Mouse (Mus musculus): ENCODE measurements around the gene Gm13271. TPM values are rescaled to one million over a fixed set of nuclear protein-coding genes. Genes with fewer than 3 reads are reported as not detected.
A peak's percentile ranks its signal among the peaks of the same experiment; 100 is the strongest.
"Not testable (repeated sequence)": the region's sequence is repeated elsewhere in the genome, so short reads cannot be mapped to it uniquely, and the experiment has no call there.

The Gm13271 gene
- polyA plus RNA-seq, 1 experiment from 2014 or later: not detected

- Histone ChIP-seq H3K27ac (ENCODE audit: low read length) (no peak overlapping the region), H3K9ac (ENCODE audit: low read depth, low read length) (no peak overlapping the region), H3K27me3 (ENCODE audit: control insufficient read depth, insufficient read depth, low read depth, low read length) (no peaks in the 10 kb centered on the region), H3K4me1 (ENCODE audit: control insufficient read depth, low read depth, low read length) (no peaks in the 10 kb centered on the region; the same call in 1 of the 2 replicates), H3K9me3 (replicated peaks; ENCODE audit: control insufficient read depth, low read length) (no peaks in the 10 kb centered on the region), H3K36me3 (ENCODE audit: control insufficient read depth, insufficient read depth) (no peaks in the 10 kb centered on the region), H3K4me3 (ENCODE audit: low read depth, low read length) (no peak overlapping the region), H3K4me2 (ENCODE audit: low read depth, low read length) (no peak overlapping the region)
- WGBS (ENCODE audit: insufficient replicate concordance): 21% methylated on average over 6 of the region's 6 CpGs
- ATAC-seq (ENCODE audit: low read depth): no peak
These were observed 27.9 kb upstream of the Gm13271 start for GRCm38 (mm10) chr4:88726727-88727126.

- Histone ChIP-seq H3K36me3 (ENCODE audit: control insufficient read depth, insufficient read depth) (no peaks in the 10 kb centered on the region), H3K9me3 (replicated peaks; ENCODE audit: control insufficient read depth, low read length) (no peaks in the 10 kb centered on the region), H3K4me2 (ENCODE audit: low read depth, low read length) (no peak overlapping the region), H3K4me1 (ENCODE audit: control insufficient read depth, low read depth, low read length) (no peaks in the 10 kb centered on the region; the same call in 1 of the 2 replicates), H3K4me3 (ENCODE audit: low read depth, low read length) (no peak overlapping the region), H3K9ac (ENCODE audit: low read depth, low read length) (no peak overlapping the region), H3K27me3 (ENCODE audit: control insufficient read depth, insufficient read depth, low read depth, low read length) (no peaks in the 10 kb centered on the region), H3K27ac (ENCODE audit: low read length) (no peak overlapping the region)
- WGBS (ENCODE audit: insufficient replicate concordance): 0% methylated on average over 1 of the region's 1 CpGs
- ATAC-seq (ENCODE audit: low read depth): no peak
These were observed 27.3 kb upstream of the Gm13271 start for GRCm38 (mm10) chr4:88727324-88727723.

GRCm38 (mm10) chr4:88738480-88738879 is 16.2 kb upstream of the Gm13271 start:
- Histone ChIP-seq H3K36me3 (ENCODE audit: control insufficient read depth, insufficient read depth) (no peaks in the 10 kb centered on the region), H3K4me2 (ENCODE audit: low read depth, low read length) (no peak overlapping the region), H3K9me3 (replicated peaks; ENCODE audit: control insufficient read depth, low read length) (no peaks in the 10 kb centered on the region), H3K4me3 (ENCODE audit: low read depth, low read length) (no peak overlapping the region), H3K27ac (ENCODE audit: low read length) (no peak overlapping the region), H3K4me1 (ENCODE audit: control insufficient read depth, low read depth, low read length) (no peaks in the 10 kb centered on the region), H3K9ac (ENCODE audit: low read depth, low read length) (no peak overlapping the region), H3K27me3 (ENCODE audit: control insufficient read depth, insufficient read depth, low read depth, low read length) (0 out of 2 replicates have a peak, but pooled peaks cover 2% of the 10 kb centered on the region)
- 0% methylated on average over 2 of the region's 2 CpGs for WGBS (ENCODE audit: insufficient replicate concordance)
- ATAC-seq (ENCODE audit: low read depth): no peak

- Histone ChIP-seq H3K4me1 (ENCODE audit: control insufficient read depth, low read depth, low read length) (no peaks in the 10 kb centered on the region), H3K27me3 (ENCODE audit: control insufficient read depth, insufficient read depth, low read depth, low read length) (0 out of 2 replicates have a peak, but pooled peaks cover 2% of the 10 kb centered on the region), H3K9ac (ENCODE audit: low read depth, low read length) (no peak overlapping the region), H3K4me3 (ENCODE audit: low read depth, low read length) (no peak overlapping the region), H3K9me3 (replicated peaks; ENCODE audit: control insufficient read depth, low read length) (no peaks in the 10 kb centered on the region), H3K27ac (ENCODE audit: low read length) (no peak overlapping the region), H3K36me3 (ENCODE audit: control insufficient read depth, insufficient read depth) (no peaks in the 10 kb centered on the region), H3K4me2 (ENCODE audit: low read depth, low read length) (no peak overlapping the region)
- WGBS (ENCODE audit: insufficient replicate concordance): 62% methylated on average over 6 of the region's 6 CpGs
- ATAC-seq (ENCODE audit: low read depth): no peak
These were observed 15.6 kb upstream of the Gm13271 start for GRCm38 (mm10) chr4:88739036-88739435.

- Histone ChIP-seq H3K4me1 (ENCODE audit: control insufficient read depth, low read depth, low read length) (no peaks in the 10 kb centered on the region), H3K27me3 (ENCODE audit: control insufficient read depth, insufficient read depth, low read depth, low read length) (0 out of 2 replicates have a peak, but pooled peaks cover 1% of the 10 kb centered on the region), H3K27ac (ENCODE audit: low read length) (no peak overlapping the region), H3K9ac (ENCODE audit: low read depth, low read length) (no peak overlapping the region), H3K4me3 (ENCODE audit: low read depth, low read length) (no peak overlapping the region), H3K9me3 (replicated peaks; ENCODE audit: control insufficient read depth, low read length) (no peaks in the 10 kb centered on the region), H3K36me3 (ENCODE audit: control insufficient read depth, insufficient read depth) (no peaks in the 10 kb centered on the region), H3K4me2 (ENCODE audit: low read depth, low read length) (no peak overlapping the region)
- WGBS (ENCODE audit: insufficient replicate concordance): 27% methylated on average over 4 of the region's 4 CpGs
- no peak for ATAC-seq (ENCODE audit: low read depth)
These were observed 13.2 kb upstream of the Gm13271 start for GRCm38 (mm10) chr4:88741426-88741825.

- H3K4me2 ChIP-seq (ENCODE audit: low read depth, low read length): no peak overlapping the region
- H3K27ac ChIP-seq (ENCODE audit: low read length): no peak overlapping the region
- H3K36me3 ChIP-seq (ENCODE audit: control insufficient read depth, insufficient read depth): no peaks in the 10 kb centered on the region
These were observed 11.8 kb upstream of the Gm13271 start for GRCm38 (mm10) chr4:88742771-88743371.

GRCm38 (mm10) chr4:88744207-88744606 is 10.5 kb upstream of the Gm13271 start:
- Histone ChIP-seq H3K27ac (ENCODE audit: low read length) (no peak overlapping the region), H3K9me3 (replicated peaks; ENCODE audit: control insufficient read depth, low read length) (no peaks in the 10 kb centered on the region), H3K27me3 (ENCODE audit: control insufficient read depth, insufficient read depth, low read depth, low read length) (no peaks in the 10 kb centered on the region), H3K9ac (ENCODE audit: low read depth, low read length) (no peak overlapping the region), H3K36me3 (ENCODE audit: control insufficient read depth, insufficient read depth) (no peaks in the 10 kb centered on the region), H3K4me3 (ENCODE audit: low read depth, low read length) (no peak overlapping the region), H3K4me1 (ENCODE audit: control insufficient read depth, low read depth, low read length) (no peaks in the 10 kb centered on the region), H3K4me2 (ENCODE audit: low read depth, low read length) (no peak overlapping the region)
- WGBS (ENCODE audit: insufficient replicate concordance): 36% methylated on average over 3 of the region's 3 CpGs
- ATAC-seq (ENCODE audit: low read depth): no peak

More at GRCm38 (mm10) chr4:88742771-88743371, 11.8 kb upstream of the Gm13271 start:
- H3K27me3 ChIP-seq (ENCODE audit: control insufficient read depth, insufficient read depth, low read depth, low read length): no peaks in the 10 kb centered on the region
- H3K9me3 ChIP-seq (replicated peaks; ENCODE audit: control insufficient read depth, low read length): no peaks in the 10 kb centered on the region
- H3K9ac ChIP-seq (ENCODE audit: low read depth, low read length): no peak overlapping the region
- no peak for ATAC-seq (ENCODE audit: low read depth)
- H3K4me3 ChIP-seq (ENCODE audit: low read depth, low read length): no peak overlapping the region
- H3K4me1 ChIP-seq (ENCODE audit: control insufficient read depth, low read depth, low read length): no peaks in the 10 kb centered on the region
- WGBS (ENCODE audit: insufficient replicate concordance): 42% methylated on average over 7 of the region's 7 CpGs

GRCm38 (mm10) chr4:88749926-88750325 is 4.7 kb upstream of the Gm13271 start:
- no peak for ATAC-seq (ENCODE audit: low read depth)
- WGBS (ENCODE audit: insufficient replicate concordance): 51% methylated on average over 6 of the region's 6 CpGs
- H3K4me1 ChIP-seq (ENCODE audit: control insufficient read depth, low read depth, low read length): no peaks in the 10 kb centered on the region

GRCm38 (mm10) chr4:88756581-88757513 is 2.2 kb downstream of the Gm13271 start:
- not testable (repeated sequence) for H3K36me3 ChIP-seq (ENCODE audit: control insufficient read depth, insufficient read depth); H3K4me1 ChIP-seq (ENCODE audit: control insufficient read depth, low read depth, low read length); H3K9me3 ChIP-seq (replicated peaks; ENCODE audit: control insufficient read depth, low read length); H3K27me3 ChIP-seq (ENCODE audit: control insufficient read depth, insufficient read depth, low read depth, low read length); ATAC-seq (ENCODE audit: low read depth)
- H3K4me2 ChIP-seq (ENCODE audit: low read depth, low read length): peak overlapping the region; percentile 84
- WGBS (ENCODE audit: insufficient replicate concordance): 10% methylated on average over 28 of the region's 31 CpGs
- H3K9ac ChIP-seq (ENCODE audit: low read depth, low read length): peak overlapping the region; percentile 65
- peak overlapping the region; percentile 66 for H3K4me3 ChIP-seq (ENCODE audit: low read depth, low read length)
- H3K27ac ChIP-seq (ENCODE audit: low read length): peak overlapping the region; percentile 84

More at GRCm38 (mm10) chr4:88749926-88750325, 4.7 kb upstream of the Gm13271 start:
- no peak overlapping the region for H3K4me3 ChIP-seq (ENCODE audit: low read depth, low read length)
- H3K36me3 ChIP-seq (ENCODE audit: control insufficient read depth, insufficient read depth): no peaks in the 10 kb centered on the region
- no peaks in the 10 kb centered on the region for H3K27me3 ChIP-seq (ENCODE audit: control insufficient read depth, insufficient read depth, low read depth, low read length)
- no peak overlapping the region for H3K9ac ChIP-seq (ENCODE audit: low read depth, low read length)
- H3K4me2 ChIP-seq (ENCODE audit: low read depth, low read length): no peak overlapping the region
- H3K27ac ChIP-seq (ENCODE audit: low read length): no peak overlapping the region
- H3K9me3 ChIP-seq (replicated peaks; ENCODE audit: control insufficient read depth, low read length): no peaks in the 10 kb centered on the region
